Mouse (Mus musculus) CD4-positive, CD25-positive, alpha-beta regulatory T cell, adult 9 weeks (primary cell): ENCODE results near the gene Spata46. TPM values are rescaled to one million over a fixed set of nuclear protein-coding genes. Genes with fewer than 3 reads are reported as not detected.

Experiments
- polyA plus RNA-seq: library from polyadenylated mRNA; unstranded; fragments of 100-300 nt; shearing (Covaris generic); gene quantifications from one replicate; pipeline ENCODE4 v1.2.1, GENCODE M21; 2017

Gene Spata46
- not detected for polyA plus RNA-seq

DNA sequence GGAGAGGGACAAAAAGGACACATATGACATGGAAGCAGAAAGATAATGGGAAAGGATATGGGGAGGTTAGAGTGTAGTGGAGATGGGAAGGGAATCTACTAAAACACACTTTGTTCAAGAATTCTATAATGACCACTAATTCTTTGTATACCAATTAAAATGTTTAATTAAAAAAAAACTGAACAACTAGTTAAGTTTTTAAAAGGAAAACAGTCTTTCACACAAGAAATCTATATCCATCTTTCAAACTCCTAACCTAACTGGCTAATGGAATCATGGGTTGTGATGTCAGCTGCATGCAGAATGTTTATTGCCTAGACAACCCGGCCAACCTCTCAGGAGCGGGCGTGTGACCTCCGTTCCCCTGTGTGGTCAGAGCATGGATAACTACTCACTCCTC lies at the start of gene Spata46:
Spata46 (plus strand) TSS at position 301 of the 400 bp plus-strand sequence.

DNA sequence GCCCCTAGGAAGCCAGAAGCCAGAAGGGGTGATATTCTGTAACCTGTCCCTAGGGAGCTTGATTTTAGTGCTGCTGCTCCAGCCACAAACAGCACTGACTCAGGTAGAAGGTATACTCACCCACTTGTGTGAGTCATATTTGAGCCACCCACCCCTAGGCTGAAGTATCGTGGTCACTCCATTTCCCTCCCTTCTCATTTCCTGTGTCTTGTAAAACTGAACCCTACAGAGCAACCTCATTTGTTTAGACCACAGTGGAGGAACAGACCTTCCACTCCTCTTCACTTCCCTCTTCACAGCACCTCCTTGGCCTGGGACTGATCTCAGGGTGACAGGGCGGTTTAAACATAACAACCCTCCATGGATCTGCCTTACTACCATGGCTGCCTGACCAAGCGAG lies 31.6 kb upstream of the Spata46 start, which contains the start of gene Sh2d1b1:
Sh2d1b1 (plus strand) TSS at position 305 of the 400 bp plus-strand sequence.

DNA sequence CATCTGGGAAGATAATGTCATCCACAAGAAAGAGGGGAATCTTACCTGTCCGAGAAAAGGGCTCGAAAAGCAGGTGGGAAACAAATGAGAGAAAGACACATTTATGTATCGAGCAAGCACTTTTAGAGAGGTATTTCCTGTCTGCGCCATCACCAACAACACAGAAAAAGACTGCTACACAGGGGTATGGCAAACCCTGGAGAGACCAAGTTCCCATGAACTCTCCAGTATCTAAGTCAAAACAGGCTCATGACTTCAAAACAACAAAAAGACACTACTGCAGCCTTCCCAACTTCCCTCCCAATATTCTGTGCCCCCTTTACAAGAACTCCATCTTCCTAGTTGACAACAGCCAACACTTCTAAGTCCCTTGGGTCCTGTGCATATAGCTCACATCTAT lies 2.4 kb upstream of the Spata46 start, which contains the start of gene Gm7694:
Gm7694 (minus strand) TSS at position 101 of the 400 bp plus-strand sequence.

Other genes with a start within 250 kb of the Spata46 start
- not detected for gene Ddr2, start 198.0 kb upstream of the Spata46 start, polyA plus RNA-seq
- gene Uap1, start 133.8 kb upstream of the Spata46 start, polyA plus RNA-seq = 11.6 TPM
- gene Uhmk1, start 93.4 kb upstream of the Spata46 start, polyA plus RNA-seq = 5.7 TPM
- gene Sh2d1b2, start 76.1 kb upstream of the Spata46 start, polyA plus RNA-seq = not detected
- gene Sh2d1b1, start 31.5 kb upstream of the Spata46 start, polyA plus RNA-seq = not detected
- gene Gm7694, start 2.5 kb upstream of the Spata46 start, polyA plus RNA-seq = not detected